Comparison of ENCODE assay signal across 8 mouse cellular contexts in the genomic region with DNA sequence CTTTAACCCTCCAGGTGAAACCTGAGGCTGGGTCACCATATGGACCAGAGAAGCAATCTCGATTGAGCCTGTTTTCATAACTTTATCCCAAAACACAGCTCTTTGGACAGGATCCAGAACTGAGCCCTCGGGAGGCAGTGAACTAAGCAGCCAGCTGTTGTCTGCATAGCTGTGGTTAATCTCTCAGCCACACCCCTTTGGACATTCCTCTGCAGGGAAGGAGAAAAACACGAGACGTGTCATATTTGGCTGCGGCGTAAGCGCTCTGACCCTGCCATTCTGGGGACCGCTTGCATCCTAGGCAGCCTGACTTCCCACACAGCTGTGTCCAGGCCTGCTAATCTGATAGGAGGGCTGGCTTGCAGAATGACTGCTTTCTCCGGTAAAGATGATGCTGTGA. TPM values are rescaled to one million over a fixed set of nuclear protein-coding genes. Genes with fewer than 3 reads are reported as not detected.
DNase-seq lines count a peak whose midpoint lies in the region; ATAC-seq and TF ChIP-seq lines count a peak whose summit lies in the region.

No protein-coding gene starts in this region.

- 0 out of 2 replicates have a peak, but pooled peaks have one; percentile 24 for ATAC-seq in midbrain, embryonic 15.5 days (replicated peaks)
- ATAC-seq in granulocyte monocyte progenitor cell, adult 5-6 weeks (replicated peaks; ENCODE audit: poor library complexity, severe bottlenecking), result no peak

- peak overlapping the region; percentile 53; the same call in 1 of the 2 replicates for H3K27ac ChIP-seq in kidney, adult 2 months (ENCODE audit: insufficient read depth, low read depth, low read length)
- H3K27ac ChIP-seq in midbrain, embryonic 15.5 days, result no peak overlapping the region

- H3K27me3 ChIP-seq in kidney, adult 2 months (replicated peaks; ENCODE audit: control insufficient read depth, insufficient read depth, low read length), result no peaks in the 10 kb centered on the region
- H3K27me3 ChIP-seq in midbrain, embryonic 15.5 days (replicated peaks), result no peaks in the 10 kb centered on the region

- no peaks in the 10 kb centered on the region for H3K4me1 ChIP-seq in kidney, adult 2 months (ENCODE audit: control insufficient read depth, insufficient read depth, low read length)
- peaks cover 12% of the 10 kb centered on the region; the same call in 1 of the 2 replicates for H3K4me1 ChIP-seq in midbrain, embryonic 15.5 days

- H3K9me3 ChIP-seq in midbrain, embryonic 15.5 days, result 0 out of 2 replicates have a peak, but pooled peaks cover 2% of the 10 kb centered on the region

- H3K36me3 ChIP-seq in kidney, adult 2 months (ENCODE audit: control insufficient read depth, insufficient read depth, low read length), result no peaks in the 10 kb centered on the region
- no peaks in the 10 kb centered on the region for H3K36me3 ChIP-seq in midbrain, embryonic 15.5 days (replicated peaks)

- no peak for TF ChIP-seq CTCF in kidney, adult 2 months (conservative IDR thresholded peaks at IDR 0.05; ENCODE audit: insufficient read depth, insufficient read length, low read depth, low read length)

- no peak for TF ChIP-seq POLR2A in kidney, adult 2 months (IDR thresholded peaks at IDR 0.05; ENCODE audit: low read depth, low read length)

- H3K4me2 ChIP-seq in midbrain, embryonic 15.5 days, result no peak overlapping the region

- no peak overlapping the region for H3K9ac ChIP-seq in midbrain, embryonic 15.5 days

- WGBS in kidney, adult 2 months, result 29% methylated on average over 9 of the region's 9 CpGs
- 37% methylated on average over 9 of the region's 9 CpGs for WGBS in midbrain, embryonic 15.5 days

- H3K4me3 ChIP-seq in kidney, adult 2 months (ENCODE audit: insufficient read depth, low read depth, low read length), result no peak overlapping the region
- no peak overlapping the region for H3K4me3 ChIP-seq in midbrain, embryonic 15.5 days

- peak; percentile 22 for DNase-seq in retina, adult 2 months (ENCODE audit: low read depth, low spot score)
- DNase-seq in retina, postnatal 1 day, result no peak
- DNase-seq in gastrocnemius, postnatal 14 days, result peak; percentile 77
- peak; percentile 73 for DNase-seq in kidney, adult 2 months
- no peak for DNase-seq in cerebellum, postnatal 25 days
- no peak for DNase-seq in spleen, postnatal 4 days (ENCODE audit: low spot score in 2 of 2)

- intact Hi-C loops in gastrocnemius, postnatal 14 days (cut with DNase I; ENCODE audit: low total_unique reads), result no loop called here

RNA-seq across cellular contexts. Expression of gene Ubl3, which starts 55.6 kb away (rescaled TPM):
- total RNA-seq in gastrocnemius, postnatal 14 days (2021), result 10 to 100 TPM; 79.5 to 82.3 TPM
- polyA plus RNA-seq in kidney, adult 2 months (2012; rRNA removed), result 71.2 and 71.3 TPM in 2 replicates
- polyA plus RNA-seq in midbrain, embryonic 15.5 days (2015; fragmentation: Nextera tagmentation; extraction: Ambion mirVana), result 78.7 and 84.4 TPM in 2 replicates
- 25.4 and 33.9 TPM in 2 replicates for total RNA-seq in granulocyte monocyte progenitor cell, adult 5-6 weeks (2014; fragmentation: Nextera tagmentation)
- total RNA-seq in granulocyte monocyte progenitor cell, adult 5-6 weeks (2017), result 33.6 and 46.5 TPM in 2 replicates

Comparison
In these comparisons a context has a peak if more than half of its experiments do, and no peak if none do; other contexts are left out.
1. DNase-seq: peak in retina, adult 2 months (single experiment), gastrocnemius, postnatal 14 days (single experiment) and kidney, adult 2 months (single experiment); none in retina, postnatal 1 day (single experiment), cerebellum, postnatal 25 days (0 of 2) and spleen, postnatal 4 days (0 of 2).